Mouse (Mus musculus): ENCODE results near the gene Brpf3. TPM values are rescaled to one million over a fixed set of nuclear protein-coding genes. Genes with fewer than 3 reads are reported as not detected.
A peak's percentile ranks its signal among the peaks of the same experiment; 100 is the strongest.

Gene Brpf3
- polyA plus RNA-seq, 1 experiment from 2014 or later, result 6.0 TPM

DNA sequence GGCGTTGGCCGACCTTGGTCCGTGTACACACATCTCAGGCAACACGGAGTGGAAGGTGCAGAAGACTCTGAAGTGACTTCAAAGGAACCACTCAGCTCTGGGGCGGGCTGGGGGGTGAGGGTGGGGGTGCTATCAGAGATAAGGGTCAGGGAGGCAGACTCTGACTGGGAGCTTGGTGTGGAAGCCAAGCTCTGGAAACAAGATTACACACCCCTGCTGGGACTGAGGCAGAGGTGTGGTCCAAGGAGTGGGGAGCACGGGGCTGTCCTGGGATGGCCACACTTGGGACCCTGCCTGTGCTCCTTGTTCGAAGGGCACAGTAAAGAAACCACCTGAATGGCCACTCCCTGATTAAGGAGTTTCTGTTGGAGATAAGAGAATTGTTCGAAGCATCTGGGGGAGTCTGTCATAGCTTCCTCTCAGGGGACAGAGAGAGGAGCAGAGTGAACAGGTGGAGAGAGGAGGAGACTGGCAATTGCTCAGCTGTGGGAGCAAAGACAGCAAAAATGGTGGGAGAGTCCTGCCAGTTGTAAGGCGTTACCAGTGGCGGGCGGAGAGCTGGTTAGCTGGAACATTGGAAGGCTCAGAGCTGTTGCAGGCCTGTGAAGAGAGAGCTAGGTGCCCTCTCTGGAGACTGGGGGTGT lies 46.2 kb downstream of the Brpf3 start:
- Histone ChIP-seq H3K36me3 (ENCODE audit: insufficient read depth, low read length) (no peaks in the 10 kb centered on the region), H3K27ac (ENCODE audit: low read length) (no peak overlapping the region), H3K9me3 (ENCODE audit: low read length) (no peaks in the 10 kb centered on the region), H3K4me2 (replicated peaks; ENCODE audit: low read depth, low read length) (no peak overlapping the region), H3K4me1 (ENCODE audit: insufficient read depth, low read depth, low read length) (no peaks in the 10 kb centered on the region), H3K4me3 (ENCODE audit: low read depth, low read length) (no peak overlapping the region), H3K27me3 (replicated peaks; ENCODE audit: insufficient read depth, low read length) (no peaks in the 10 kb centered on the region), H3K9ac (replicated peaks; ENCODE audit: low read depth) (no peak overlapping the region)
- 18% methylated on average over 11 of the region's 11 CpGs for WGBS
- ATAC-seq, result peak; percentile 67
- TF ChIP-seq CTCF (IDR thresholded peaks at IDR 0.05) (no peak), EP300 (IDR thresholded peaks at IDR 0.05) (no peak)
- DNase-seq (ENCODE audit: low spot score), result peak; percentile 35

DNA sequence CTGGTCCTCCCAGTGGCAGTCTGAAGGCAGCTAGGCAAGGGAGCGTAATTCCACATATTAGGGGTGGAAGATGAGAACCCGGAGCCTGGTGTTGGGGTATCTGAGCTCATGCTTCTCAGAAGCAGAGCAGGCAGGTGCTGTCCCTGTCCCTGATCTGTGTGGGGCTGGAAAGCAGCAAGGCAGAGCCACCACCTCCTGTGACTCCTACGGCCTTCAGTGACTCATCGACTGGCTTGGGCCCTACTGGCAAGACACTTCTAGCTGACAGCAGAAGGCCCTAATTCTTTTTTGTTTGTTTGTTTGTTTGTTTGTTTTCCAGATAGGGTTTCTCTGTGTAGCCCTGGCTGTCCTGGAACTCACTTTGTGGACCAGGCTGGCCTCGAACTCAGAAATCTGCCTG lies 49.6 kb downstream of the Brpf3 start:
- 88% methylated on average over 5 of the region's 5 CpGs for WGBS
- H3K9ac ChIP-seq (replicated peaks; ENCODE audit: low read depth), result no peak overlapping the region

DNA sequence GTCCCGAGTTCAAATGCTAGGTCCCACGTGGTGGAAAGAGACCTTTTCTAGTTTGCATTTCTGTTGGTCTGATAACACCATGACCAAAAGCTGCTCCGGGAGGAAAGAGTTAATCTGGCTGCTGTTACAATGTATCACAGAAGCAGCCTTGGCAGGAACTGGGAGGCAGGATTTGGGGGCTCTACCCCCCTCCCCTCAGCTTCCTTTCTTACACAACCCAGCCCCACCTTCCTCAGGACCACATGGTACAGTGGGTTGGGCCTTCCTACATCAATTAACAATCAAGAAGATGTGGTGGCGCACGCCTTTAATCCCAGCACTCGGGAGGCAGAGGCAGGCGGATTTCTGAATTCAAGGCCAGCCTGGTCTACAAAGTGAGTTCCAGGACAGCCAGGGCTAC lies 53.5 kb downstream of the Brpf3 start:
- Histone ChIP-seq H3K36me3 (ENCODE audit: insufficient read depth, low read length) (no peaks in the 10 kb centered on the region), H3K4me2 (replicated peaks; ENCODE audit: low read depth, low read length) (no peak overlapping the region), H3K9me3 (ENCODE audit: low read length) (peaks cover 4% of the 10 kb centered on the region; the same call in 1 of the 2 replicates), H3K4me1 (ENCODE audit: insufficient read depth, low read depth, low read length) (no peaks in the 10 kb centered on the region), H3K9ac (replicated peaks; ENCODE audit: low read depth) (no peak overlapping the region), H3K27me3 (replicated peaks; ENCODE audit: insufficient read depth, low read length) (no peaks in the 10 kb centered on the region), H3K27ac (ENCODE audit: low read length) (no peak overlapping the region), H3K4me3 (ENCODE audit: low read depth, low read length) (no peak overlapping the region)
- TF ChIP-seq CTCF (IDR thresholded peaks at IDR 0.05), result no peak
- no peak for TF ChIP-seq EP300 (IDR thresholded peaks at IDR 0.05)
- ATAC-seq (no peak), DNase-seq (ENCODE audit: low spot score) (no peak)
- WGBS, result 82% methylated on average over 7 of the region's 7 CpGs

More for the DNA sequence above, 49.6 kb downstream of the Brpf3 start:
- H3K36me3 ChIP-seq (ENCODE audit: insufficient read depth, low read length), result no peaks in the 10 kb centered on the region
- no peak overlapping the region for H3K27ac ChIP-seq (ENCODE audit: low read length)
- no peaks in the 10 kb centered on the region for H3K9me3 ChIP-seq (ENCODE audit: low read length)
- no peaks in the 10 kb centered on the region for H3K27me3 ChIP-seq (replicated peaks; ENCODE audit: insufficient read depth, low read length)
- TF ChIP-seq CTCF (IDR thresholded peaks at IDR 0.05) (no peak), EP300 (IDR thresholded peaks at IDR 0.05) (no peak)
- H3K4me2 ChIP-seq (replicated peaks; ENCODE audit: low read depth, low read length), result no peak overlapping the region
- no peak overlapping the region for H3K4me3 ChIP-seq (ENCODE audit: low read depth, low read length)
- no peaks in the 10 kb centered on the region for H3K4me1 ChIP-seq (ENCODE audit: insufficient read depth, low read depth, low read length)
- no peak for DNase-seq (ENCODE audit: low spot score)
- no peak for ATAC-seq

DNA sequence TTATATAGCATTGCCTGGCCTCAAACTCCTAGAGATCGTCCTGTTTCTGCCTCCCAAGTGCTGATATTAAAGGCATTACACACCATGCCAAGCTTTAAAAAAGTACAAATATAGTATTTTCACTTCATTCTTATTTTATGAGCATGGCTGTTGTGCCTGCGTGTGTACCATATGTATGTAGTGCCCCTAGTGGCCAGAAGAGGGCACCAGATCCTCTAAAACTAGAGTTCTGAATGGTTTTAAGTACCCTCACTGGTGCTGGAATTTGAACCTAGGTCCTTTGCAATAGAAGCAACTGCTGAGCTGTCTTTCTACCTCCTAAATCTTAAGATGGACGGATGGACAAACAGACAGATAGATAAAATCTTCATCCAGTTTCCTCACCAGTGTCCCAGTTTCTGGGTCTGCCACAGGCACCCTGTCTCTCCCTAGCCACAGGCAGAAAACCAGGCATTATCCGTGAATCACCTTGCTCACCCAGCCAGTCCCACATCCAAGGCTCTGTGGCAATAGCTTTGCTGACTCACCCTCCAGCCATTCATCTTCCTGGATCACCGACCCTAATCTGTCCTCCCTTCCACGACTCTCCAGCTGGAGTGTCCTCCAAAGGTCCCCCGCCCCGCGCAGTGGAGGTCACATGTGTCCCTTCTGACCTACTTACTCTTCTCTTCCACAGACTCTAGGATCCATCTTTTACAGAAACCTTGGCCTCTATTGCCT lies 54.4 kb downstream of the Brpf3 start:
- Histone ChIP-seq H3K4me1 (ENCODE audit: insufficient read depth, low read depth, low read length) (no peaks in the 10 kb centered on the region), H3K9ac (replicated peaks; ENCODE audit: low read depth) (no peak overlapping the region), H3K27ac (ENCODE audit: low read length) (no peak overlapping the region), H3K36me3 (ENCODE audit: insufficient read depth, low read length) (no peaks in the 10 kb centered on the region), H3K9me3 (ENCODE audit: low read length) (peaks cover 4% of the 10 kb centered on the region; the same call in 1 of the 2 replicates), H3K27me3 (replicated peaks; ENCODE audit: insufficient read depth, low read length) (no peaks in the 10 kb centered on the region), H3K4me3 (ENCODE audit: low read depth, low read length) (no peak overlapping the region), H3K4me2 (replicated peaks; ENCODE audit: low read depth, low read length) (no peak overlapping the region)
- 65% methylated on average over 9 of the region's 9 CpGs for WGBS
- DNase-seq (ENCODE audit: low spot score) (peak; percentile 67), ATAC-seq (peak; percentile 72)
- TF ChIP-seq CTCF (IDR thresholded peaks at IDR 0.05) (peak; percentile 57), EP300 (IDR thresholded peaks at IDR 0.05) (no peak; the same call in none of the 2 replicates)

DNA sequence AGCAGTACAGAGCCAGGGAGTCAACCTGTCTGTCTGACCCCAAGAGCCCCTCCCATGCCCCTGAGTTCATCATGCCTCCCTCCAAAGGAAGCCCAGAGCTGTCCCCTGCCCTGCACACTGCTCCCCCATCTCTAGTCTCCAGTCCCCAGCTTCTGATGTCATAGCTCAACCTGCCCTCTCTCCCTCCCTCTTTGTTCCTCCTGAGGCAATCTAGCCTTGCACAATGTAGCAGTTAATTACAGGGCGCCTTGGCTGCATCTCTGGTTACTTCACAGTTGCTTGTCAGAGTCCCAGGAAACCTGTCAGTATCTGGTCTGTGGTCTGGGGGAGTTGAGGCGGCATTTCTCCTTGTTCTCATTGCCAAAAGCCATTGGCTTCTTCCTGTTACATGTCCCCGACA lies 55.1 kb downstream of the Brpf3 start:
- TF ChIP-seq EP300 (IDR thresholded peaks at IDR 0.05) (no peak; the same call in none of the 2 replicates), CTCF (IDR thresholded peaks at IDR 0.05) (no peak)
- Histone ChIP-seq H3K9me3 (ENCODE audit: low read length) (peaks cover 4% of the 10 kb centered on the region; the same call in 1 of the 2 replicates), H3K9ac (replicated peaks; ENCODE audit: low read depth) (no peak overlapping the region), H3K27ac (ENCODE audit: low read length) (no peak overlapping the region), H3K36me3 (ENCODE audit: insufficient read depth, low read length) (no peaks in the 10 kb centered on the region), H3K4me1 (ENCODE audit: insufficient read depth, low read depth, low read length) (no peaks in the 10 kb centered on the region), H3K27me3 (replicated peaks; ENCODE audit: insufficient read depth, low read length) (no peaks in the 10 kb centered on the region), H3K4me2 (replicated peaks; ENCODE audit: low read depth, low read length) (no peak overlapping the region), H3K4me3 (ENCODE audit: low read depth, low read length) (no peak overlapping the region)
- 46% methylated on average over 3 of the region's 3 CpGs for WGBS
- DNase-seq (ENCODE audit: low spot score) (peak; percentile 79), ATAC-seq (peak; percentile 75)

DNA sequence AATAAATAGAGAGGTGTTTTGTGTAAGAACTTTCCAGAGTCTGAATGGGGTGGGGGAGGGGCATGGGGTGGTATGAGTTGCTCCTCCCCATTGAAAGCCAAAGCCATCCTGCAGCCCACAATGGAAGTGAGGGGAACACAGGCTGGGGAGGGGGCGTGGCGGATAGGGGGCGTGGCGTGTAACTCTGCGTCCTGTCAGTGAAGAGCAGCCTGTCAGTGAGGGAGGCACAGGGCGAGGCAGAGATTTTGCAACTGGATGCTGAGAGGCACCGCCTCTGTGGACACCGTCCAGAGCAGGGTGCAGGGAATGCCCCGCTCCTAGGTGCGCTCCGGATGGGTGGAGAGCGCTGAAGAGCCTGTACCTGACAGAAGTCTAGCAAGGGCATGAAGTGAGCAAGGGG lies 57.3 kb downstream of the Brpf3 start, which contains the start of gene Pnpla1:
Gene Pnpla1, plus strand, starts transcription at position 207 of the 400 bp plus-strand sequence.
- WGBS, result 37% methylated on average over 11 of the region's 12 CpGs
- no peak within 1 kb of the TSS for H3K27ac ChIP-seq (ENCODE audit: low read length)
- DNase-seq (ENCODE audit: low spot score), result peak; percentile 27
- ATAC-seq, result peak; percentile 27; the same call in 1 of the 2 replicates
- H3K36me3 ChIP-seq (ENCODE audit: insufficient read depth, low read length), result no peaks in the 10 kb centered on the region
- H3K9me3 ChIP-seq (ENCODE audit: low read length), result peaks cover 4% of the 10 kb centered on the region; the same call in 1 of the 2 replicates
- H3K4me1 ChIP-seq (ENCODE audit: insufficient read depth, low read depth, low read length), result no peaks in the 10 kb centered on the region
- H3K27me3 ChIP-seq (replicated peaks; ENCODE audit: insufficient read depth, low read length), result no peaks in the 10 kb centered on the region
- H3K4me3 ChIP-seq (ENCODE audit: low read depth, low read length), result no peak within 1 kb of the TSS
- no peak for TF ChIP-seq EP300 (IDR thresholded peaks at IDR 0.05)
- no peak within 1 kb of the TSS for H3K4me2 ChIP-seq (replicated peaks; ENCODE audit: low read depth, low read length)
- no peak within 1 kb of the TSS for H3K9ac ChIP-seq (replicated peaks; ENCODE audit: low read depth)
